8 mouse cellular contexts compared by ENCODE assay signal in genomic region chr3:65958102-65958839, GRCm38 (mm10). TPM values are rescaled to one million over a fixed set of nuclear protein-coding genes. Genes with fewer than 3 reads are reported as not detected.
A peak's percentile ranks its signal among the peaks of the same experiment; 100 is the strongest.
DNase-seq lines count a peak whose midpoint lies in the region; ATAC-seq and TF ChIP-seq lines count a peak whose summit lies in the region.

Gene Ccnl1 (minus strand): TSS chr3:65958249.

- peak; percentile 91 for DNase-seq in heart, postnatal 0 days (ENCODE audit: low spot score)
- DNase-seq in kidney, postnatal 4 days: peak; percentile 97 to 98
- DNase-seq in neural tube, embryonic 11.5 days (ENCODE audit: low spot score): peak; percentile 95

- WGBS in forebrain, embryonic 13.5 days: under 1% methylated on average over 58 of the region's 70 CpGs
- WGBS in heart, postnatal 0 days: under 1% methylated on average over 70 of the region's 70 CpGs
- under 1% methylated on average over 70 of the region's 70 CpGs for WGBS in liver, embryonic 15.5 days (ENCODE audit: insufficient replicate concordance)
- under 1% methylated on average over 60 of the region's 70 CpGs for WGBS in neural tube, embryonic 11.5 days
- under 1% methylated on average over 70 of the region's 70 CpGs for WGBS in stomach, embryonic 16.5 days

- peak within 1 kb of the TSS; percentile 78 for H3K27ac ChIP-seq in ES-Bruce4 (ENCODE audit: insufficient read depth, low read length)
- peak within 1 kb of the TSS; percentile 99 for H3K27ac ChIP-seq in forebrain, embryonic 13.5 days
- peak within 1 kb of the TSS; percentile 100 for H3K27ac ChIP-seq in heart, postnatal 0 days (ENCODE audit: low read depth)
- H3K27ac ChIP-seq in liver, embryonic 15.5 days (replicated peaks): peak within 1 kb of the TSS; percentile 99
- peak within 1 kb of the TSS; percentile 99 for H3K27ac ChIP-seq in neural tube, embryonic 11.5 days (ENCODE audit: low read depth, low read length)
- peak within 1 kb of the TSS; percentile 100 for H3K27ac ChIP-seq in stomach, embryonic 16.5 days (ENCODE audit: low read length)

- TF ChIP-seq CTCF in ES-Bruce4 (IDR thresholded peaks at IDR 0.05; ENCODE audit: low read depth, low read length): no peak
- TF ChIP-seq CTCF in heart, postnatal 0 days (IDR thresholded peaks at IDR 0.05; ENCODE audit: low read depth): no peak

- H3K4me1 ChIP-seq in ES-Bruce4 (ENCODE audit: control insufficient read depth, insufficient read depth, low read length): peaks cover 3% of the 10 kb centered on the region
- peaks cover 42% of the 10 kb centered on the region for H3K4me1 ChIP-seq in forebrain, embryonic 13.5 days
- H3K4me1 ChIP-seq in heart, postnatal 0 days (ENCODE audit: control insufficient read depth, insufficient read depth): peaks cover 21% of the 10 kb centered on the region
- peaks cover 70% of the 10 kb centered on the region for H3K4me1 ChIP-seq in liver, embryonic 15.5 days (replicated peaks)
- peaks cover 17% of the 10 kb centered on the region for H3K4me1 ChIP-seq in neural tube, embryonic 11.5 days (ENCODE audit: control insufficient read depth, insufficient read depth, low read length)
- peaks cover 22% of the 10 kb centered on the region for H3K4me1 ChIP-seq in stomach, embryonic 16.5 days (ENCODE audit: control insufficient read depth, insufficient read depth, low read length)

- H3K9ac ChIP-seq in ES-Bruce4 (ENCODE audit: low read depth, poor library complexity, severe bottlenecking): peak within 1 kb of the TSS; percentile 97
- peak within 1 kb of the TSS; percentile 99 for H3K9ac ChIP-seq in forebrain, embryonic 13.5 days
- H3K9ac ChIP-seq in heart, postnatal 0 days (replicated peaks; ENCODE audit: low read depth, low read length): peak within 1 kb of the TSS; percentile 100
- peak within 1 kb of the TSS; percentile 100 for H3K9ac ChIP-seq in liver, embryonic 15.5 days
- H3K9ac ChIP-seq in neural tube, embryonic 11.5 days (ENCODE audit: low read length): peak within 1 kb of the TSS; percentile 100
- H3K9ac ChIP-seq in stomach, embryonic 16.5 days (ENCODE audit: low read length): peak within 1 kb of the TSS; percentile 99

- no peaks in the 10 kb centered on the region for H3K9me3 ChIP-seq in ES-Bruce4 (replicated peaks; ENCODE audit: control insufficient read depth, insufficient read depth, low read length, poor library complexity, severe bottlenecking)
- H3K9me3 ChIP-seq in forebrain, embryonic 13.5 days (replicated peaks): no peaks in the 10 kb centered on the region
- no peaks in the 10 kb centered on the region for H3K9me3 ChIP-seq in heart, postnatal 0 days (replicated peaks; ENCODE audit: control insufficient read depth, low read length)
- H3K9me3 ChIP-seq in liver, embryonic 15.5 days (replicated peaks): no peaks in the 10 kb centered on the region
- no peaks in the 10 kb centered on the region for H3K9me3 ChIP-seq in neural tube, embryonic 11.5 days (ENCODE audit: control insufficient read depth, low read length)
- no peaks in the 10 kb centered on the region for H3K9me3 ChIP-seq in stomach, embryonic 16.5 days (replicated peaks; ENCODE audit: control insufficient read depth, low read length)

- peaks cover 33% of the 10 kb centered on the region for H3K36me3 ChIP-seq in ES-Bruce4 (ENCODE audit: control insufficient read depth, insufficient read depth, low read length, poor library complexity, severe bottlenecking)
- H3K36me3 ChIP-seq in forebrain, embryonic 13.5 days (ENCODE audit: poor library complexity, severe bottlenecking): peaks cover 22% of the 10 kb centered on the region
- H3K36me3 ChIP-seq in heart, postnatal 0 days (replicated peaks; ENCODE audit: control insufficient read depth, insufficient read depth, low read length): peaks cover 26% of the 10 kb centered on the region
- H3K36me3 ChIP-seq in liver, embryonic 15.5 days (replicated peaks): peaks cover 28% of the 10 kb centered on the region
- H3K36me3 ChIP-seq in neural tube, embryonic 11.5 days (ENCODE audit: control insufficient read depth, insufficient read depth, low read length): peaks cover 3% of the 10 kb centered on the region
- peaks cover 5% of the 10 kb centered on the region for H3K36me3 ChIP-seq in stomach, embryonic 16.5 days (ENCODE audit: control insufficient read depth, insufficient read depth, low read length)

- TF ChIP-seq POLR2A in ES-Bruce4 (IDR thresholded peaks at IDR 0.05; ENCODE audit: insufficient read depth, low read length): peak; percentile 31

- no peaks in the 10 kb centered on the region for H3K27me3 ChIP-seq in ES-Bruce4 (ENCODE audit: control insufficient read depth, insufficient read depth, low read length, poor library complexity, severe bottlenecking)
- H3K27me3 ChIP-seq in forebrain, embryonic 13.5 days: no peaks in the 10 kb centered on the region
- H3K27me3 ChIP-seq in heart, postnatal 0 days (ENCODE audit: control insufficient read depth, insufficient read depth, low read length): no peaks in the 10 kb centered on the region
- H3K27me3 ChIP-seq in liver, embryonic 15.5 days: no peaks in the 10 kb centered on the region
- no peaks in the 10 kb centered on the region for H3K27me3 ChIP-seq in neural tube, embryonic 11.5 days (ENCODE audit: control insufficient read depth, insufficient read depth, low read length)
- H3K27me3 ChIP-seq in stomach, embryonic 16.5 days (ENCODE audit: control insufficient read depth, insufficient read depth, low read length): no peaks in the 10 kb centered on the region

- TF ChIP-seq EP300 in ES-Bruce4 (IDR thresholded peaks at IDR 0.05; ENCODE audit: insufficient read depth, low read depth, low read length): peak; percentile 46; the same call in 1 of the 2 replicates
- TF ChIP-seq EP300 in heart, postnatal 0 days (IDR thresholded peaks at IDR 0.05; ENCODE audit: low read depth): peak; percentile 60; the same call in 1 of the 2 replicates

- ATAC-seq in cerebellum, adult (ENCODE audit: insufficient number of reproducible peaks, low FRiP score, low TSS enrichment): peak; percentile 92
- ATAC-seq in forebrain, embryonic 13.5 days: peak; percentile 97
- ATAC-seq in heart, postnatal 0 days (ENCODE audit: insufficient read depth, low read depth): peak; percentile 96
- peak; percentile 90 for ATAC-seq in liver, embryonic 15.5 days (ENCODE audit: insufficient read depth)
- peak; percentile 93 for ATAC-seq in neural tube, embryonic 11.5 days (ENCODE audit: insufficient read depth, low FRiP score, low TSS enrichment)
- peak; percentile 97 for ATAC-seq in stomach, embryonic 16.5 days (ENCODE audit: insufficient read depth, low FRiP score)

- peak within 1 kb of the TSS; percentile 91 for H3K4me2 ChIP-seq in forebrain, embryonic 13.5 days
- peak within 1 kb of the TSS; percentile 73 for H3K4me2 ChIP-seq in heart, postnatal 0 days (ENCODE audit: low read depth, low read length)
- peak within 1 kb of the TSS; percentile 73 for H3K4me2 ChIP-seq in liver, embryonic 15.5 days
- H3K4me2 ChIP-seq in neural tube, embryonic 11.5 days (ENCODE audit: low read depth): peak within 1 kb of the TSS; percentile 68
- H3K4me2 ChIP-seq in stomach, embryonic 16.5 days (ENCODE audit: low read depth, low read length): peak within 1 kb of the TSS; percentile 96

- H3K4me3 ChIP-seq in ES-Bruce4 (ENCODE audit: low read depth, low read length): peak within 1 kb of the TSS; percentile 94
- peak within 1 kb of the TSS; percentile 98 for H3K4me3 ChIP-seq in forebrain, embryonic 13.5 days
- peak within 1 kb of the TSS; percentile 99 for H3K4me3 ChIP-seq in heart, postnatal 0 days (ENCODE audit: low read depth, low read length)
- peak within 1 kb of the TSS; percentile 99 for H3K4me3 ChIP-seq in liver, embryonic 15.5 days (replicated peaks)
- peak within 1 kb of the TSS; percentile 100 for H3K4me3 ChIP-seq in neural tube, embryonic 11.5 days (ENCODE audit: low read depth, low read length)
- H3K4me3 ChIP-seq in stomach, embryonic 16.5 days (replicated peaks; ENCODE audit: low read length): peak within 1 kb of the TSS; percentile 100

RNA-seq across cellular contexts. Expression of gene Ccnl1, which starts in this region (rescaled TPM):
- polyA plus RNA-seq in ES-Bruce4 (2011; ENCODE audit: insufficient read depth, insufficient read length, low read depth, missing spikeins): 115 and 117 TPM in 2 replicates
- 86.3 and 95.3 TPM in 2 replicates for polyA plus RNA-seq in forebrain, embryonic 13.5 days (2015; fragmentation: Nextera tagmentation; extraction: Ambion mirVana)
- total RNA-seq in heart, postnatal 0 days (2014; rRNA removed; ENCODE audit: low replicate concordance): 26.7 and 33.9 TPM in 2 replicates
- 38.0 and 38.5 TPM in 2 replicates for polyA plus RNA-seq in heart, postnatal 0 days (2015; fragmentation: Nextera tagmentation; extraction: Ambion mirVana)
- polyA plus RNA-seq in liver, embryonic 15.5 days (2015; fragmentation: Nextera tagmentation; extraction: Ambion mirVana): 45.2 and 48.0 TPM in 2 replicates
- polyA plus RNA-seq in neural tube, embryonic 11.5 days (2014; fragmentation: Nextera tagmentation; extraction: Ambion mirVana): 126 and 128 TPM in 2 replicates
- polyA plus RNA-seq in stomach, embryonic 16.5 days (2015; fragmentation: Nextera tagmentation; extraction: Ambion mirVana): 97.3 and 100 TPM in 2 replicates

Comparison
In these comparisons a context has a peak if more than half of its experiments do, and no peak if none do; other contexts are left out.
1. Peak in every context shown above with its lines: DNase-seq, ATAC-seq, H3K4me3 ChIP-seq and H3K27ac ChIP-seq.